Mouse (Mus musculus): Measurements from ENCODE around the gene Tor1aip1.

Tor1aip1 gene

GRCm38 (mm10) chr1:156035930-156036737 lies at the start of gene Tor1aip1:
Tor1aip1 (minus strand) TSS chr1:156036480.
- peak; percentile 100 for DNase-seq (ENCODE audit: low read depth, low spot score)

GRCm38 (mm10) chr1:156085770-156086169 lies 49.5 kb upstream of the Tor1aip1 start:
- DNase-seq (ENCODE audit: low read depth, low spot score), result peak; percentile 55

GRCm38 (mm10) chr1:156084603-156085002 lies 48.3 kb upstream of the Tor1aip1 start:
- DNase-seq (ENCODE audit: low read depth, low spot score), result no peak

- no peak for DNase-seq (ENCODE audit: low read depth, low spot score)
Measured at GRCm38 (mm10) chr1:156077655-156078054, 41.4 kb upstream of the Tor1aip1 start.

- DNase-seq (ENCODE audit: low read depth, low spot score), result no peak
Measured at GRCm38 (mm10) chr1:156076474-156076873, 40.2 kb upstream of the Tor1aip1 start.

GRCm38 (mm10) chr1:156074575-156074974 lies 38.3 kb upstream of the Tor1aip1 start:
- DNase-seq (ENCODE audit: low read depth, low spot score), result no peak

GRCm38 (mm10) chr1:156073169-156073821 lies 37.0 kb upstream of the Tor1aip1 start:
- DNase-seq (ENCODE audit: low read depth, low spot score), result peak; percentile 63

- no peak for DNase-seq (ENCODE audit: low read depth, low spot score)
Measured at GRCm38 (mm10) chr1:156070106-156070505, 33.8 kb upstream of the Tor1aip1 start.

GRCm38 (mm10) chr1:156066133-156066532 lies 29.9 kb upstream of the Tor1aip1 start:
- DNase-seq (ENCODE audit: low read depth, low spot score), result no peak

GRCm38 (mm10) chr1:156062193-156062592 lies 25.9 kb upstream of the Tor1aip1 start:
- no peak for DNase-seq (ENCODE audit: low read depth, low spot score)

GRCm38 (mm10) chr1:156058207-156058606 lies 21.9 kb upstream of the Tor1aip1 start:
- no peak for DNase-seq (ENCODE audit: low read depth, low spot score)

- peak; percentile 23 for DNase-seq (ENCODE audit: low read depth, low spot score)
Measured at GRCm38 (mm10) chr1:156046688-156047087, 10.4 kb upstream of the Tor1aip1 start.

GRCm38 (mm10) chr1:156044211-156044611 lies 7.9 kb upstream of the Tor1aip1 start:
- no peak for DNase-seq (ENCODE audit: low read depth, low spot score)

- peak; percentile 61 for DNase-seq (ENCODE audit: low read depth, low spot score)
Measured at GRCm38 (mm10) chr1:156043027-156043426, 6.7 kb upstream of the Tor1aip1 start.

GRCm38 (mm10) chr1:156042481-156042880 lies 6.2 kb upstream of the Tor1aip1 start:
- DNase-seq (ENCODE audit: low read depth, low spot score), result no peak

- peak; percentile 32 for DNase-seq (ENCODE audit: low read depth, low spot score)
Measured at GRCm38 (mm10) chr1:156041451-156042241, 5.4 kb upstream of the Tor1aip1 start.

- peak; percentile 95 for DNase-seq (ENCODE audit: low read depth, low spot score)
Measured at GRCm38 (mm10) chr1:156040731-156041401, 4.6 kb upstream of the Tor1aip1 start.

- DNase-seq (ENCODE audit: low read depth, low spot score), result peak; percentile 69
Measured at GRCm38 (mm10) chr1:156039989-156040388, 3.7 kb upstream of the Tor1aip1 start.

- peak; percentile 67 for DNase-seq (ENCODE audit: low read depth, low spot score)
Measured at GRCm38 (mm10) chr1:156037144-156037583, 884 bp upstream of the Tor1aip1 start.

GRCm38 (mm10) chr1:156035269-156035929 lies 881 bp downstream of the Tor1aip1 start, which contains the start of gene Tor1aip2:
Tor1aip2 (plus strand) TSS chr1:156035403.
- DNase-seq (ENCODE audit: low read depth, low spot score), result peak; percentile 95

- peak; percentile 74 for DNase-seq (ENCODE audit: low read depth, low spot score)
Measured at GRCm38 (mm10) chr1:156034661-156035060, 1.6 kb downstream of the Tor1aip1 start.
